Mouse (Mus musculus) thymus, postnatal 4 days (tissue): ENCODE data around the gene Otog.

Source experiments
- DNase-seq: peaks from one replicate; pipeline ENCODE4 v3.0.0; 2021

Otog gene

GRCm38 (mm10) chr7:46240696-46241095 lies at the start of gene Otog:
TSS of gene Otog (plus strand) at chr7:46240987.
- no peak for DNase-seq

DNA sequence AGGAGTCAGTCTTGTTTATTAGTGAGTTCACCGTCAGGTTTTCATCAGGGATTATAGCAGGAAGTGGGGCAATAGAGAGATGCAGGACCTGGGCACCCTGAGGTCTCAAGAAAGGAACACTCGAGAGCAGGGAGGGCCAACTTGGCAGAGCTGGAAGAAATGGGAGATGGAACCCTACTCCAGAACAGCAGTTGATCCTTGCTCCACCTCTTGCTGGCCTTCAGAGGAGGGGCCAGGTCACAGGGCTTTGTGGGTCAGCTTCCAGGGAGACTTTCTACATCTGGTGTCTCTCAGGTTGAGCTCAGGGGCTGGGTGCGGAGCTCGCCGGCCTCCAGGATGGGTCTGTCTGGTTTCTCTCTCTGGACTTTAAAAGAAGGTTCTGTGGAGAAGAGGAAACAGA lies 45.4 kb upstream of the Otog start:
- DNase-seq: no peak

DNA sequence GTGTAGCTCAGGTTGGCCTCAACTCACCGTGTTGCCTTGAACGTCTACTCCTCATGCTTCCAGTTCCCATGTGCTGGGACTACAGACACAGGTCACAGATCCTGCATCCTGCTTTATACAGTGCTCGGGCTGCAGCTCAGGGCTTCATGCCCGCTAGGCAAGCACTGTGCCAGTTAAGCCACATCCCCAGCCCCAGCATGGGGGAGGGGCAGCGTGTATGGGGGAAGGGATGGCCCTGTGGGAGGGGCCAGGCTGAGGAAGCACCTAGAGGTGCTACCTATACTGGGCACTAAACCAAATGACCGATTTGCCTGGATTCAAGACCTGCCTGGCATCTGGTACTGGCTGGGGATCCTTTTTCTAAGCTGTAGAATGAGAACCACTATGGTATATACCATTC lies 40.8 kb upstream of the Otog start:
- peak; percentile 26 for DNase-seq

DNA sequence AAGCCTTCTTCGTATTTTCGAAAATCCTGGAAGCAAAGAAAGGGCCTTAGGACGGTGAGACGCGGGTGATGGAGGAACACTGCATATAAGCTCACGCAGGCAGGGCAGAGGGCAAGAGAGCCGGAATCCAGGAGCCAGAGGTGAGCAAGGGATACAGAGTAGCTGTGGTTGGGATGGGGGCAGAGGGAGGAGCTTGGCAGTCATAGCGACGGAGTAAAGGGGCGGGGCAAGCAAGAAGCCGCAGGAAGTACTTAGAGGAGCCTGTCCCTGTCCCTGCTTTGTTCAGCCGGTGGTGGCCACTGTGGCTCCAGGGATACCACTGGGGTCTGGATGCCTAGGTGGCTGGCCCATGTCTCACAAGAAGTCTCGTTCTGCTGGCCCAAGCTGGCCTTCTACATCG lies 39.1 kb upstream of the Otog start:
- no peak for DNase-seq

GRCm38 (mm10) chr7:46204046-46204471 lies 36.7 kb upstream of the Otog start:
- peak; percentile 77 for DNase-seq

GRCm38 (mm10) chr7:46204775-46205174 lies 36.0 kb upstream of the Otog start:
- DNase-seq: no peak

- DNase-seq: no peak
These were observed 32.7 kb upstream of the Otog start for GRCm38 (mm10) chr7:46208131-46208530.

DNA sequence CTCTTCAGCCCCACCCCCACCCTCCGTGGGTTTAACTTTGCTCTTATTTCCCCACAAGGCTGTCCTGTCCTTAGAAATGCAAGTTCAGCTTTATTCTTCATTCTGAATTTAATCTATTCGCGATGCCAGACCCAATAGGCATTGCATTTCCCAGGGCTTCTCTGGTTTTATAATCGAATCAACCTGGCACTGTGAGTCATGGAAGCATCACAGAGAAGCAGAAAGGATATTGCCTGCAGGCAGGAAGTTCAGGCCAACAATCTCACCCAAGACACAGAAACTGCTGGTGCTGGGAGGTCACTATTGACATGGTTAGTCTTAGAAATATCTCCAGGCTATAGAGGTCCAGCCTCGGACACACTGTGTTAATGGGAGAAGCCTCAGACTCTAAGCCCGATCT lies 30.5 kb upstream of the Otog start:
- no peak for DNase-seq

- no peak for DNase-seq
These were observed 24.3 kb upstream of the Otog start for GRCm38 (mm10) chr7:46216481-46216880.

DNA sequence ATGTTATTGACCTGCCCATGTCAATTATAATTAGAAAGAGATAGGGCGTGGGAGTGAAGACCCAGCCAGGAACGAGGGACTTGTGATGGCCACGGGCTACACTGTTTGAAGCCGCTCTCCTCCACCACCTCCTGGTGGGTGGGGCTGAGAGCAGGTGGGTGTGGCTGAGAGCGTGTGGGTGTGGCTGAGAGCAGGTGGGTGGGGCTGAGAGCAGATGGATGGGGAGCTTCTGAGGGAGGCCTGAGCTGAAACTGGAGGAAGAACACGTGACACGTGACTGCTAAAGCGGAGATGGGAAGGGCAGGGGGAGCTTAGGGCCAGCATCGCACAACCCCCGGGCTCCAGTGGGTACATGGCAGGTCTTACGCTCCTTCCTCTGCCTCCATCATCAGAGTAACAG lies 22.4 kb upstream of the Otog start:
- DNase-seq: peak; percentile 48

DNA sequence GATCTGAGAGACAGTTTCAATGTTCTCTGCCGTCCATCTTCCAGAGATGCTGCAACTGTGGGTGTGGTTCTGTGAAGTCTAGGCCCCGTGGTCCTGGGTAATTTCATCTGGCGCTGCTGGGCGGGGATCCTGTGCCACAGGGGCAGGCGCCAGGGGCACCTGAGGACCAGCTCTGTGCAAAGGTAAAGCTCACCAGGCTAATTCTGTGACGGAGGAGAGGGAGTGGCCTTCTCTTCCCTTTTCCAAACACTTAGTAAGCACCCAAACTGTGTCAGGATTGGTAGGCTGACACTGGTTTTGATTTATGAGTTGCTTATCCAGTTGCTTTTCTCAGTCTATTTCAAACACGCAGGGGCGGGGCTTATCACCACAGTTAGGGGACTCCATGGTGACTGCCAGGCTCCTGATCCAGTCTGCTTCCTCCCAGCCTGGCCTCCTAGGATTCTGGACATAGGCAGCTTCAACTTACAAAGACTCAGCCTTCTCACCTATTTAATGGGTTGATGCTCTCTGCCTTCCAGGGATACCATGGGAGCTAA lies 20.1 kb upstream of the Otog start:
- no peak for DNase-seq

DNA sequence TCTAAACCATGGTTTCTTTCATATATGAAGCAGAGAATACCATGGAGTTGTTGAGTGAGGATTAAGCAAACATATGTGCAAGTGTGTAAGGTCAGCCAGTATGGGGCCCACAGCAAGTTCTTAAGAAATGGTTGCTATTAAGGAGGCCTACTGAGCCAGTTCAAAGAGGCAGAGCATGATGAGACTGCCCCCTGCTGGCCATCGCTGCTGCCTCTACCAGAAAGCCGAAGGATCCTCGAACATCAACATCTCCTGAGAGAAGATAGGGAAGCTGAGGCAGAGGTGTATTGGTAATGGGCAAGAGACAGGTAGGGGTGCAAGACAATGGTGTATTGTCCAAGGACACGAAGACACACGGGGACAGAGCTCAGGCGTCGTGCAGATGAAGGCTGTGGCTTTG lies 14.5 kb upstream of the Otog start:
- peak; percentile 79 for DNase-seq

DNA sequence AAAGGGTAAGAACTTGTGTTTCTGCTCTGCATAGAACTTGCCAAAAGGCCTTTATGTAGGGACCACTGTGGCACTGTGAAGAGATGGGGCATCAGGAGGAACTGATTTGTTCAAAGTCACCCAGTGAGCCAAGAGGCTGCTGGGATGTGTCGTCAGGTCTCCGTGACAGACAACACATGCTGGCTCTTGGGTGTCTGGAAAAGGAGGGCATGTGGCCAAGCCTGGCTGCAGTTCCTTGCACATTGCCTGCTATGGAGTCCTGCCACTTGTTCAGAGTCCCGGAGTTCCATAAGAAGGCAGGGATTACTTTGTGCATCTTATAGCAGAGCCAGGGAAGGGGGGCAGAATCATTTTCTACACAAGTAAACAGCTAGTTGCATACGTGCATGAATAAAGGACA lies 13.9 kb upstream of the Otog start:
- no peak for DNase-seq

DNA sequence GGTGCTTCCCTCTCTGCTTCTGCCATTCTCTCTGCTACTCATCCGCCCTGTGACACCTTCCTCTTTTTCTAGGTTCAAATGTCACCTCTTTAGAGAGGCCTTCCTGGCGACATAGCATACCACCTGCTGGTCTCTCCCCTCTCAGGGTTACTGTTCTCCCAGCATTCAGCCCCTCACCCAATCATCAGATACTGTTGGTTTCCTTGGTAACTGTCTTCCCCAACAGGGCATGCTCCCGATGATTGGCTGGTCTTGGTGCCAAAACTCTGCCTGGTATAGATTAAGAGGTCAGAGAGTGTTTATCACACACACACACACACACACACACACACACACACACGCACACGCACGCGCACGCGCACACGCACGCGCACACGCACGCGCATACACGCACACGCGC lies 4.8 kb upstream of the Otog start:
- no peak for DNase-seq

- no peak for DNase-seq
These were observed 4.4 kb upstream of the Otog start for GRCm38 (mm10) chr7:46236363-46236762.

DNA sequence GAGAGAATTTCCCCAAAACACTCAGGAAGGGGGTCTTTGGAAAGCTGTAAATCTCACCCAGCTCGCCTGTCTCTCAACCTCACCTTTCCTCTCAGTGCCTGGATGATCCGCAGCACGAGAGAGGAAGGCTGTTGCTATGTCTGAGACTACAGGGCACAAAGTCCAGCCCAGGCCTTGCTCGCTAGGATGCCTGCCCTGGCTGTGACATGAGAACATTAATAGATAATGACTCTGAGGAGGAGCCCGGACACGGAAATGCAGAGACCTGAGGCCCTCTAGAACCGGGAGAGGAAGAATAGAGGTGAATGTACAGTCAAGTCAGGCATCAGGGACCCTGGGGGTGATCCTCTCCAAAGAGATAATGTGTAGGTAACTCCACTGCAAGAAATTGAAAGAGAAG lies 3.6 kb upstream of the Otog start:
- no peak for DNase-seq

DNA sequence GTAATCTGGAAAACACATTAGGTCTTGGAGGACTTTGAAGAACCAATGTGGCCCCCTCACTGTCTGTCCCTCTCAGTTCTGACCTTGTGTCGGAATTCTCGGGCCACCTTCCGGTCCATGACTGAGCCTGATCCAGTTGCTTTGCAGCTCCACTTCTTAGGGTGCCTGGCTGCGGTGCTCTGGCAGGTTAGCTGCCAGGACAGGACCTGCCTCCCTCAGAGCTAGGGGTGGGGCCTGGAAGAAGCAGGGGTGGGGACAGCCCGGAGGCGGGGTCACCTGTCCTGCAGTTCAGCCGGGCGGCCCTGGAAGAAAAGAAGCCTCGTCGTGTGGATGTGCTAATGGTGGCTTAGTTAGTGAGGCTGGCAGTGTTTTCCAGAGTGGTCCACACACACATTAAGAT lies 2.4 kb upstream of the Otog start, which contains the start of gene Ush1c:
Ush1c (minus strand) TSS at position 158 of the 400 bp plus-strand sequence.
- no peak for DNase-seq

DNA sequence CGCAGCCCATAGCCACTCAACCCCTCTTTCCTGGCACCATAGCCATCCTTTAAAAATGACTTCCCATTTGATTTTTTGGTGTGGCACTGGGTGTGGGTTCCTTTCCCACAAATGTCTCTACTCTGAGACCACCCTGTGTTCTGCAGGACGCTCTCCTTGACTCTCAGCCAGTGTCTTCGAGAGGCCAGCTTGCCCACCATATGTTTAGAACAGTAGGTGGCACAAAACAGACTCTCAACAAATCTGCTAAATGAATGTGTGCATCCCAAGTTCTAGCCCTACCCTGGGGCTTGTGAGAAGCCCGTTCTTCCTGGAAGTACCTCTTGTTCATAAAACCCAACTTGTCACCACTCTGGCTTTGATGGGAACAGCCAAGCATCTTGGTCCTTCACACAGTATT lies 696 bp upstream of the Otog start:
- no peak for DNase-seq

GRCm38 (mm10) chr7:46246876-46247275 lies 6.1 kb downstream of the Otog start:
- no peak for DNase-seq

GRCm38 (mm10) chr7:46247606-46248005 lies 6.8 kb downstream of the Otog start:
- DNase-seq: no peak

DNA sequence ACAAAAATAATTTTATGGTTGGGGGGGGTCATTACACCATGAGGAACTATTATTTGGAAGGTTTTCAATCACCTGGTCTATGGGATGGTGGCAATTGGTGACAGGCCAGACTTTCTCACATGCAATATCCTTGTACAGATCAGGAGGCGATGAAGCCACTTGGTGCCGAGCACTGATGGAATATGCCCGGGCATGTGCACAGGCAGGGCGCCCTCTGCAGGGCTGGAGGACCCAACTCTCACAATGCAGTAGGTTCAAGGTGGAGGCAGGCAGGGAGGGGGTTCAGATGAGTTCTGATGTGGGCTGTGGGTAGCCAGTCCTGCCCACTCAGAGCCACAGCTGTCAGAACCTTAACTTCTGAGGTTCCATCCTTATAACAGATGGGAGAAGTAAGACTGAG lies 11.1 kb downstream of the Otog start:
- DNase-seq: peak; percentile 39

GRCm38 (mm10) chr7:46276156-46276555 lies 35.4 kb downstream of the Otog start:
- no peak for DNase-seq

DNA sequence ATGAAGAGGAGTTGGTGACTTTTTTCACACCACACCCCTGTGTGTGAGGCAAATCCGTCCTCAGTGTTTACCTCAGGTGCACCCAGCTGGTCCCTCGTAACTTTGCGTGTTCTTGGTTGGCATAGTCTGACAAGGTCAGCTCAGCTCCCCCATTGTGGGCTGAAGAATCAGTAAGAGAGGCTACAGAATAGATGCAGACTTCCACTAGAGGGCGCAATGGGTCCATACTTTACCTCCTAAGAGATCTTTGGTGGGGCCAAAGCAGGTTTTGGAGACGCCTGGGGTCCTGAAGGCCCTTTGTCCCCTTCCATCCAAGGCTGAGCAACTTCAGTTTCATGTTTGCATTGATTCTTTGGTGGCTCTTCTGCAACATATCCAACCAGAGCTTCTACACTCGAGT lies 39.2 kb downstream of the Otog start:
- peak; percentile 78 for DNase-seq

DNA sequence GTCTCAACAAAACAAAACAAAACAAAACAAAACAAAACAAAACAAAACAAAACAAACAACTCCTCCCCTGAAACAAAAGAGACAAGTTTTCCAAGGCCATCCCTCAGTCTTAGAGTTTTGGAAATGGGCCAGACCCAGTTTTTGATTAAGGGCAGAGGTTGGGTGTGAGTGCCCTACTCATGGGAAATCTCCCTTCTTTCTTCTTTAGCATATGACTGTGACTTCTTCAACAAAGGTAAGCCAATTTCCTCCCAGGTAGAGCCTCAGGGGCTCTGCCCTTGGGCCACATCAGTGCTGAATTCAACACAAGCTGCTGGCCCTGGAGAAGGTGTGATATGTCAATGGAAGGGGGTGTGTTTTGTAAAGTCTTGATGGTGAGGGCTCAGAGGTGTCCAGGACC lies 40.1 kb downstream of the Otog start:
- DNase-seq: no peak

DNA sequence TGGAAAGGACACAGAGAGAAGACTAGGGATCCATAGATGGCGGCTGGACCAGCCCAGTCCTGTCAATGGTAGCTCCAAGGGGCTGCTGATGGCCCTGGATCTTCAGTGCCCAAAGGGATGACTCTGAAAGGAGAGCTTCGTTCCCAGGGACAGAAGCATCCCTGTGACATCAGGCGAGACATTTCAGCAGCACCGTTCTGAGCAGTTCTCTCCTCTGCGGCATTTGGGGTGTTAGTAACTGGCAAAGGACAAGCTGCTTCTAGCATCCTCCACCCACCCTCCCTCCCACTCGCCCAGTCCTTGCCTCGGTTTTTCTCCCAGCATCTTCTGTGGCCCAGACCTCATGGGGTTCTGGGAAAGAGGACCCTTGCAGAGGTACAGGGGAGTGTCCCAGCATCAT lies 41.5 kb downstream of the Otog start:
- DNase-seq: no peak

DNA sequence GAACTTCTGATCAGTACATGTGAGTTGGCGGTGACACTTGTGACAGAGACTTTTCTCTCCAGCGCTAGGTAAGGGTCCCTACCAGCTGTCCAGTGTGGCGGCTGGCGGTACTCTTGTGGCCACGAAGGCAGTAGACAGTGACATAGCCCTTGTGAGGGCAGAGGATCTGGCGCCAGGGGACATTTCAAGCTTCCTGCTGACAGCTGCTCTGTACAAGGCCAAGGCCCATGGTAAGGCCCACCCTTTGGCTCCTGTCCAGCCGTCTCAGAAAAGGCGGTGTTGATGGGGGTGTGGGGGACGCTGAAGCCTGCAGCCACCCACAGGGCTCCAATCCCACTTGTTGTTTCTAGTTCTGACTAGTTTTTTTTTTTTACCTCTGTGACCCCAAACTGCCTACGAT lies 42.9 kb downstream of the Otog start:
- DNase-seq: no peak
